Mouse (Mus musculus) c-Kit-positive CD71-negative TER-119-negative erythroid progenitor cells, embryonic 14.5 days (primary cell): ENCODE data around the gene Atxn7l1.
A peak's percentile ranks its signal among the peaks of the same experiment; 100 is the strongest.

Experiments
- DNase-seq: peaks from one replicate; pipeline ENCODE4 v3.0.0-alpha.2; 2013; ENCODE audit warnings: low read depth

The Atxn7l1 gene

DNA sequence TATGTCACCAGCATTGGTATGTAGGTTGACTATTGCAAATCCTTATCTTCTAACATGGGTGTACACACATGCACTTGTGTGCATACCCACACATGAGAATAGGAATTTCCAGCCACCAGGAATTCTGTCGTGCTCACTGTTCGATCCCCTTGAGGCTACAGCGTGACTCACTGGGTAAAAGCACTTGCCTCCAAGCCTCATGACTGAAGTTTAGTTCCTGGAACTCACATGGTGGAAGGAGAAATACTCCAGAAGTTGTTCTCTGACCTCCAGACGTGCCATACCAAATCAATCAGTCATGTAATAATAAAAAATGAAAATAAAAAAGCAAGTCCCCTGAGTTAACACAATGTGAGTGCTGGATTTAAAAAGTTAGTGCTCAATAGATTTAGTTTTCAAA is 87.8 kb downstream of the Atxn7l1 start:
- no peak for DNase-seq

DNA sequence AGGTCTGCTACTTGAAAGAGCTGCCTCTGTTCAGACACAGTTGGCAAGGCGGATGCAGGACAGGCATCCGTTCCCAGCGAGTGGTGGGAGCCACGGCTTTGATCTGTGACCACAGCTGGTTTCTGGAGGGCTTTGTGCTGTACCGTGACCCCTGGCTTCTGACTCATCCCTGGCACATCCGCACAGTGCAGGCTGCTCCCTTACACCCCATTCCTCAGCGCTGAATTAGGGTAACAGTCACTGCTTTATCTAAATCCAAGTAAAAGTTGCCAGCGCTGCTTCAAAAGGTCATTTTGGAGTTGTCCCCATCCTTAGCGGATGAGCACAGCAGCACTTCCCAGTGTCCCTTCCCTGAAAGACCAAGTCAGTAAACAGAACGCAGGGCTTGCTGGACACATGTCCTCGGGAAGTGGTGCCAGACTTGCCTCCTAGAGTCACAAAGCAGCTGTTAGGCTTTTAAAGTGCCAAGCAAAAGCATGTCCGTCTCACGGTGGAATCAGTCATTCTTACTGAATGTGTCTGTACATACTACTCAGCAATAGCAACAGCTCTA is 88.4 kb downstream of the Atxn7l1 start:
- DNase-seq: no peak

DNA sequence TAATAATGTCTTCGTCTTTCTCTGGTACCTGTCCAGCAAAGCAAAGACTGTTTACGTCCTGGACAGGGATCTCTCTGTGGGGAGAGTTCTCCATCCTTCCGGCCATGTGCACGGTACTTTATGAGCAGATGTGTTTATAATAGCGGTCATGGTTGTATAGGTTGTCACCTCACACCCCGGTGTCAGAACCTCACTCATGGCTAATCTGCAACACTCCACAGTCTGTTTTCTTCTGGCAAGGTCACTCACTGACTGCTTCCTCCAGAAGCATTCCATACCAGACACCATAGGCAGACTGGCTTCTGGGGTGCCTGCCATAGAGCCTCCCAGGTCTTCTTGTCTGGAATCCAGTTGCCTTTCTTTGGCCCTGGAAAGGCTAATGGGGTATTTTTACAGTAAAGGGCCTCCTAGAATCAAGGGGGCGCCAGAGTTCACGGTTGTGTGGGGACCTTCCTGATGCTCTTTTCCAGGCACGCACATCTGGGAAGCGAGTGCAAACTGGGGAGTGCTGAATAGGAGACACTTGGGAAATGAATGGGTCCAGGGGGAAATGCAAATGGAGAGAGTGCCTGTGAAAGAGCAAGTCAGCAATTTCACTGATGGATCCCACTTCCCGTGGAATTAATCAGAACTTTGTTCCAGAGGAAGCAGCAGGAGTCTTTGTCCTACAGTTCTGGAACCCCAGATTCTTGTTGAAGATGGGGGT is 89.0 kb downstream of the Atxn7l1 start:
- no peak for DNase-seq

GRCm38 (mm10) chr12:33237108-33237507 is 89.6 kb downstream of the Atxn7l1 start:
- no peak for DNase-seq

DNA sequence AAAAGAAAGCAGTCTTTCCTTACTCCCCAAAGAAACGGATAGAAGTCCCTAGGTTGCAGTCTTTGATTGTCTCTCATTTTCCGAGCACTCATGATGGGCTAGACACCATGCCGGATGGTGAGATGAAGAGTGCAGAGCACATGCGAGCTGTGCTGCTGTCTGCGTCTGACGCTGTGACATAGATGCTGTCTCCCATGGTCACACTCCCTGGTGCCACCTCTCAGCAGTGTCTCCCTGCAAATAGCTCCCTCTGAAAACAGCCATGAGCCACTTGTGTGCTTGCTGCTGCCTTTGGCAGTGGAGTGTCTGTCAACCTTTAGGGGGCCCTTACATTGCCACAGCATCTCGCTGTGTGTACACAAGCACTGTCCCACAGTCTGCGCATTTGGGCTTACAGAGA is 95.2 kb downstream of the Atxn7l1 start:
- no peak for DNase-seq

GRCm38 (mm10) chr12:33244132-33244875 is 96.8 kb downstream of the Atxn7l1 start:
- no peak for DNase-seq

DNA sequence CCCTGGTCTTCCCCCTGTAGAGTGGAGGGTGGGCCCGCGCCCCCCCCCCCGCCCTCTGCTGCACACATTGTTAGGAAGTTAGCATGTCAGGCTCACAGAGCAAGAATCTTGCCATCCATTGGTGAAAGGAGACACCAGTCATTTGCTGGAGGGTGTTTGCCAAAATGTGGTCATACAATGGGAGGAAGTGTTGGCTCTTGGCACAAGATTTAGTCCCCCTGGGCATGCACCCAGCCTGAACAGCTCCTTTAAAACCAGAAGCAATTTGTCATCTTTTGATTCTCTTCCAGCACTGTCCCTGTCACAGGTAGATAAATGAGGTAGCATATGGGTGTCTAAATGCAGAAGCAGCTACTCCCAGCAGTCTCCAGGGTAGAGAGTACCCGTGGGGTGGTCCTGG is 98.0 kb downstream of the Atxn7l1 start:
- no peak for DNase-seq

DNA sequence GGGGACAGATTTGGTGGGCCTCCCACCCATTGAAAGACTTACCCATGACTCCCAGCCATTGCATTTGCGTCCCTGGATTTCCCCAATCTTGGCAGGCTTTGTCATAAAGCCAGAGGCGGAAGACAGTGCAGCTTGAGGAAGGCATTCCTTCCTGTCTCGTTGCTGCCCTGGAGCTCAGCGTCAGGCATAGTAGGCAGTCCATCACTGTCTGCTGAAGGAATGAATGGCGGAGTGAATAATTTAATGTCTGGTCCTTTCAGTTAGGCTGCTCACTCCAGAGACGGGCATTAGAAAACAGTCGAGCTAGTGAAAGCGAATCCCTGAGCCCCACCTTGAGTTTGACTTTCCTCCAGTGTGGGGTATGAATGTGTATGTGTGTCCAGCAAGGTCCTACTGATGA is 99.4 kb downstream of the Atxn7l1 start:
- DNase-seq: no peak

DNA sequence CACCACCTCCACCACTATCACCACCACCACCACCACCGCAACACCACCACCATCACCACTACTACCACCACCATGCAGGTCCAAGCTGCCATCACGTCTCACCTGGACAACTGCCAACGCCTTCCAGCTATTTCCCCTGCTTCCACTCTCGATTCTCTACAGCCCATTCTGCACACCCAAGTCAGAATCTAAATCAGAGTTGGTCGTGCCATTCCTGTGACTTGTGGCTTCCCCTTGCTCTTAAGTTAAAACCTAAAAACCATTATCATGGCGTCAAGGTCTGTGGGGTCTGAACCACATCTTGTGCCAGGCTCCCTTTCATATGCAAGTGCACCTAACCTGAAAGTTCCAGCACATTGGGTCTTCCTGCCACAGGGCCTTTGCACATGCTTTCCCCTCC is 102.7 kb downstream of the Atxn7l1 start:
- DNase-seq: no peak

DNA sequence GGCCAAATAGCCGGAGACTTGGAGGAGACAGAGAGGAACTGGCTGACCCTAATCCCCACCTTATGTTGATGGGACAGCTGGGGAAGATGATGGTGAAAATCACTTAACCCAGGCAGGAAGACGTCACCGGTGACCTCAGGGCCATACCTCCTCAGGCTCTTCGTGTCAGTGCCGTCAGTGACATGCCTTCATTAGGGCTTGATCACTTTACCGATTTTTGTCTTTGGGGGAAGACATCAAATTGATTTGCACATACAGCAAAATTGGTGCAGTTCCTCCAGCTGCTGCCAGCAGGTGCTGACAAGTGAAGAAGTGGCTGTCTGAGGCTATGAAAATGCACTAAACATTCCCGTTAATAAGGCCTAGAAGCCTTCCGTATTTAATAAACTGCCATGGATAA is 103.9 kb downstream of the Atxn7l1 start:
- no peak for DNase-seq

- DNase-seq: no peak
Measured at GRCm38 (mm10) chr12:33252621-33253020, 105.1 kb downstream of the Atxn7l1 start.

DNA sequence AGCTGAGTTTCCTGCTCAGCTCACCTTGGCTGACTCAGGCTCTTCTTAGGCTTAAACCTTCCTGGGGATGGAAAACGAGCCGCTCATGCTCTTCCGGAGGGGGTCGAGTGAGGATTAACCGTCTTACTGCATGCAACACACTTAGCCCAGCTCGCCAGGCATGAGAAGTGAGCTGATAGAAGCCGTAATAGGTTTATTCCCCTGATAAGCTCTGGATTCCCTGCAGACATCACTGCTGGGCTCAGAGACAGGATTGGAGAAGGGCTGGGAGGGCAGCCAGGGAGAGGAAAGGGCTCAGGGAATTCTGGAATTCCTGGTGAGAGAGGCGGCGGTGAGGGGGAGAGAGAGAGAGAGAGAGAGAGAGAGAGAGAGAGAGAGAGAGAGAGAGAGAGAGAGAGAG is 105.7 kb downstream of the Atxn7l1 start:
- no peak for DNase-seq

GRCm38 (mm10) chr12:33255256-33255655 is 107.8 kb downstream of the Atxn7l1 start:
- no peak for DNase-seq

- DNase-seq: no peak
Measured at GRCm38 (mm10) chr12:33256426-33256825, 108.9 kb downstream of the Atxn7l1 start.

- DNase-seq: no peak
Measured at GRCm38 (mm10) chr12:33258995-33259529, 111.6 kb downstream of the Atxn7l1 start.

GRCm38 (mm10) chr12:33260575-33260974 is 113.1 kb downstream of the Atxn7l1 start:
- no peak for DNase-seq

DNA sequence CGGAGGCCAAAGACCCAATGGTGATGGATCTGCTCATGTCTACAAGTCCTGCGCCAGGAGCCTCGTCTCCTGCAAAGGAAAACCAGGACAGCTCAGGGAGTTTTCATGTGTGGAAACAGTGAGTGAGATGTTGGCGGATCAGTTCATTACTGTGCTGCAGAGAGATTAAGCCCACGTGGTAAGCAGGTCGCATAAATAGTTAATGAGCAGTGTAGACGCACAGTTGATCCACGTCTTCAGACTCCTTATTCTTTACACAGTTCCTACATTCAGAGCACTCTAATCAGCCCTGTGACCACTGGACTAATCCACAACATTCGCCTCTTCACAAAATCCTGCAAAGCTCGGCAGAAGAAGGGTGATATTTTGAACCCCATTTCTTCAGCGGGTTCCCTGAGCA is 118.4 kb downstream of the Atxn7l1 start:
- DNase-seq: no peak

GRCm38 (mm10) chr12:33267965-33268364 is 120.5 kb downstream of the Atxn7l1 start:
- DNase-seq: no peak

GRCm38 (mm10) chr12:33269743-33270142 is 122.2 kb downstream of the Atxn7l1 start:
- DNase-seq: peak; percentile 43

DNA sequence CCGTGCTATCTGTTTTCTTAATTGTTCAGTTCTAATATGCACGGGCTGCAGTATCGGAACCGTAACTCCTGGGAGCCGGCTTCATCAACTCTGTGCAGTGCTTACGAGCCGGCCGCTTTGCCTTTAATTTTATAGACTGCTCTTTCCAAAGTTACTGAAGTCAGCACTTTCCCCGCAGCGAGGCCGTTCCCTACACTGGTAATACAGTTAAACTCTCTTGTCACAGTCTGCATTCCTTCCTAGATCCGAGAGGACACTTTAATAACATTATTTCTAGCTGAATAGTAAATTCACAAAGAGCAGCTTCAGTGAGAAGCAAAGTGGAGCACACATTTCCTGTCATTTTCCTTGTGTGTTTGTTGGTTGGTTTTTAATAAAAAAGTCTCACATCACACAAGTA is 124.4 kb downstream of the Atxn7l1 start:
- DNase-seq: no peak

GRCm38 (mm10) chr12:33272441-33272840 is 124.9 kb downstream of the Atxn7l1 start:
- DNase-seq: no peak

DNA sequence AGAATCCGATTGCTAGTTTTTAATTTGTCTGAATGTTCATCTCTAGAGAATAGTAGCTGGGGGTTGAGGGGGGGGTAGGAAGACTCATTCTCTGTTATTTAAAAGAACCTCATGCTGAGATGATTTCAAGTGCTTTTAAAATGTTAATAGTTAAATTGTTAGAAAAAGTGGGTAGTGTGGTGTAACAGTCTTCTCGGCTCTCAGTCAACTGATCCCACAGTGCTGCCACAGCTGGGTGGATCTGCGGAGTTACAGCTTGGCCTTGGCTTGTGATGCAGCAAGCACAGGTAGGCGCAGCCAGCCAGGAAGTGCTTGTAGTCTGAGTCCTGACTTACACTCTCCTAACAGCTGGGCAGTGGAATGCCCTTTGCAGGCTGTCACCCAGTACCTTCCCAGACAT is 125.7 kb downstream of the Atxn7l1 start:
- DNase-seq: no peak

DNA sequence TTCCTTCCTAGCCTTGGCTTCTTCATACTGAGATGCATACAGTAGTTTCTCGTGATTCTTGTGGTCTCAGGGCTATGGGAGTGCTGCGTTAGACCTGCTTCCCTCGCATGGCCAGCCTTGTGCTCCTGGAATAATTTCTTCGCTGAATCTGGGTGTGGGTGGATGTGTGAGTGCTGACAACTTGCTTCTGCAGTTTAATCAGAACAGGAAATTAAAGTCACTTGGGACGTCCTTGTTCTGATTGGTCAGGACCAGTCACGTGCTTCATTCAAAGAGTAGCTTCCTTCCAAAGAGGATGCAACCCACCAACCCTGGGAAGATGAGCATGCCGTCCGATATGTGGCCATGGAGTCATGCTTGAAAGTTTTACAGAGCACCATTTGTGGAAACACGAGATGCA is 126.2 kb downstream of the Atxn7l1 start:
- DNase-seq: no peak
